Mouse (Mus musculus): Measurements from ENCODE around the gene Cd2.

Gene Cd2

DNA sequence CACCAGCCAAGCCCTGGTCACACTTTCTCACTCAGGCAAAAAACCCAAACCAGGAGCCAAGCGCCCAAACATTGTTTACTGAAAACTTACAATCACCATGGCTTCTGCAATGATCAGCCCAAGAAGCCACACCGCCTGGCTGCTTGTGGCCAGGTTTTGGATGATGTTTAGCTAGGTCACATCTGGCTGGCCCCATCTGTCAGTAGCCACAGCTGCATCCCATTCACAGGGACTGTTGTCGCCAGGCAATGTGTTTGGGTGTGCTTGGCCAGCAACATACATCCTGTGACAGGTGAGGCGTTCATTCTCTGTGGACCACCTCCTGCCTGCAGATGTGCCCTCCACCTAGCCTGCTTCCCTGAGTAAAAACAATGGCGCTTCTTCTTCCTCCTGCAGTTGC is 4.9 kb upstream of the Cd2 start:
- DNase-seq: no peak

- DNase-seq: no peak
Measured at GRCm38 (mm10) chr3:101290587-101291520, 3.1 kb upstream of the Cd2 start.

GRCm38 (mm10) chr3:101290036-101290435 is 2.3 kb upstream of the Cd2 start:
- no peak for DNase-seq

GRCm38 (mm10) chr3:101289406-101289805 is 1.7 kb upstream of the Cd2 start:
- DNase-seq: no peak

DNA sequence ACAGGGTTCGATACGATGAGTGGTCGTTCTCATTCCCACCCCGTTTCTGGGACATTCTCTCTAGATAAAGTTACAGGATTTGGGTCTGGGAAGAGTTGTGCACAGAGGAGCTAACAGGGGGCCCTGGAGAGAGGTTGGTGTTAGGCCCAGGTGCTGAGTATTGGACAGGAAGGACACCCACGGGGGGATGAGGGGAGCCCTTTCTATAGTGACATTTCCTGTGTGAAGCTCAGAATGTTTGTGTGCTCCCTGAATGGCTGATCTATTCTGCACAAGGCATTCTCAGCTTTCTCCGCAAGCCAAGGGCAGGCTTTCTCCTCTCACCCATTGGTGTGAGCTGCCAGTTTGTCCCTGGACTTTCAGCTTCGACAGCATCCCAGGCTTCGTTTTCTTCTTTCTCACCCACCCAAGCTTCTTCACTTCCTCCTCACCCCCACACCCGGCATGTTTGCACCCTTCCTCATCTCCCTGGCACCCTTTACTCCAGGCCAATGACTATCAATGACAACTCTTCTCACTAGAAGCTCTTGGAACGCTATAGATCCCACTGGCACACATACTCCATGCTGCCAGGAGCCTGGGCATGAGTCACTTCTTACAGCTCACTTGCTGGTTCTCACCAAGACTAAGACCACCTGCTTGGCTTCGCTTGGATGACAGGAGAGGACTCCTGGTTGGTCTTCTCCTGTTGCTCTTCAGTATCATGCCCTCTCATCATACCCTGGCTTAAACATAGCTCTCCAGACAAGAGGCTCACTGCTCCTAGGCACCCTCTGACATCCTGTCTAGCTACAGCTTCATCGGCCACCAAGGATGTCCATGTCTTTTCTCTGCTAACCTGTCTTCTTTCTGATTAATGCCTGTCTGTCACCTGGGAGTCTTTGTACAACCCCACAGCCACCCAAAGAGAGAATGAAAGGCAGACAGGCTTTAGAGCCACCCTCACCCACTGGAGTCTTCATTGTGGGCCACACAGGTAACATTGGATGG is 1.1 kb downstream of the Cd2 start:
- no peak for DNase-seq

DNA sequence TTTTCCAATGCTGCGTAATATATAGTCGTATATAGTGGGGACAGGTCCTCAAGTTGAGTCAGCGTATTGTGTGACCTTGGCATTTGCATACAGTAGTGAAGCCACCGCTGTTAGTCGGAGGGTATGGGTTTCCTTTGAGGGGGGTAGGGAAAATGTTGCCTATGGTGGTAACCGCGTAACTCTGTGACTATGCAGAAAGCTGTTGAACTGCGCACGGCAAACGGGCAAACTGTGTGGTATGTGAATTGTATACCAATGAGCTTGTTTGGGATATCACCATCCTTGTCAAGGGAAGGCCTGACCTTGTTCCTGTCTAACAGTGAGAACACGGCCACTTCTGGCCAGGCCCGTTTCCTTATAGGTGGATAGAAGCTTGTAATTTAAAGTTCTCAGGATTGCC is 1.9 kb downstream of the Cd2 start:
- DNase-seq: no peak

DNA sequence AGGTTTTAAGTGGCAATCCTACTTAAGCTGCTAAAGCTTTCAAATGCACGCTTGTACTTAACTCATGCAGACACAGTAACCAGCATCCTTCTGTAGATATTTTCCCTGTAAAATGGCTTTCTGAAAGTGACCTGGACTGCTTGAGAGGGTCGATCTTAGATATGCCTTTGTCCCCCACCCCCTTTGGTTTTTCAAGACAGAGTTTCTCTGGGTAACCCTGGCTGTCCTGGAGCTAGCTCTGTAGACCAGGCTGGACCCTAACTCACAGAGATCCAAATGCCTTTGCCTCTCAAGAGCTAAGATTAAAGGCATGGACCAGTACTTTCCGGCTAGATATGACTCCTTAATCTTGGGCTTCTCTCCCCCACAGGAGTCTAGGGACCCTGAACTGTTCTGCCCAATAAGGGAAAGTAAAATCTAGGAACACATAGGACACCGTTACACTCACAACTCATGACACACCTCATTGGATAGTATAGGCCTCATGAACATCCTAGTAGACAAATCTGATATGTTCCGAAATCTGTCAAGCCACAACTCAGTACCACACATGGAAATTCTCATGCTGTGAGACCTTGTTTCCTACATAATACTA is 2.6 kb downstream of the Cd2 start:
- DNase-seq: no peak

- no peak for DNase-seq
Measured at GRCm38 (mm10) chr3:101283869-101284706, 3.7 kb downstream of the Cd2 start.

DNA sequence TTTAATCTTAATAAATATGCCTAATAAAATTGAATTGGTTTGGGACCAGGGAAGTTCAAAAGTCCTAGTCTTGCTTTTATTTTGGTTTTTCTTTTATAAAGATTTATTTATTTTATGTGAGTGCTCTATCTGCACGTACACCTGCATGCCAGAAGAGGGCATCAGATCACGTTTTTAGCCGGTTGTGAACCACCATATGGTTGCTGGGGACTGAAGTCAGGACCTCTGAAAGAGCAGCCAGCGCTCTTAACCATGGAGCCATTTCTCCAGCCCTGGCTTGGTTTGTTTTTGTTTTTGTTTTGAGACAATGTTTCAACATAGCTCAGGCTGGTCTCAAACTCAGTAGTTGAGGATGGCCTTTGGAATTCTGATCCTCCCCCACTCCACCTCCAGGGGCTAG is 4.3 kb downstream of the Cd2 start:
- DNase-seq: no peak

DNA sequence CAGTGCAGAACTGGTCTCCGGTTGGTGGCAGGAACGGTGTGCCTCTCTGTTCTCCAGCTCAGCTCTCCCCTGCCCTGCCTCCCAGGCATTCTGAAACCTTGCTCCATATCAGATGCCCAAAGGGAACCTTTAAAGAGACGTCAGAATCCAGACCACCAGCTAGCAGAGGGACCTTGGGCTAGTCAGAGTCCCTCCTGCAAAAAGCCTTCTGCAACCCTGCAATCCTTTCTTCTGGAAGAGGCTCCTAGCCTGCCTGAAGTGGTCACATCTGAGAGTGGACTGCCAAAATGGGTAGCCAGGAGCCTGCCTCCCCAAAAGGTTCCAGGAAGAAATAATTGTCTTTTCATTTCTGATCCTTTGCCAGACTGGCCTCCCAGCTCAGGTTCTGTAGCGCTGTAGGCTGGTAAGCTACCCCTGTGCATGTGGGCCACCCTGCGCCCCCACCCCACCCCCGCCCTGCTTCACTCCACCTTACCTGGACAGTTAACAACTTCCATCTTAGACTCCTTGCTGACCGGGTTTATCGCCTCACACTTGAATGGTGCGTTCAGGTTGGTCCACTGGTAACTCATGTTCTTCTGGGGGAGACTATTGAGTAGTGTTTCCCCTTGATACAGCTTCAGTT is 5.1 kb downstream of the Cd2 start:
- no peak for DNase-seq

DNA sequence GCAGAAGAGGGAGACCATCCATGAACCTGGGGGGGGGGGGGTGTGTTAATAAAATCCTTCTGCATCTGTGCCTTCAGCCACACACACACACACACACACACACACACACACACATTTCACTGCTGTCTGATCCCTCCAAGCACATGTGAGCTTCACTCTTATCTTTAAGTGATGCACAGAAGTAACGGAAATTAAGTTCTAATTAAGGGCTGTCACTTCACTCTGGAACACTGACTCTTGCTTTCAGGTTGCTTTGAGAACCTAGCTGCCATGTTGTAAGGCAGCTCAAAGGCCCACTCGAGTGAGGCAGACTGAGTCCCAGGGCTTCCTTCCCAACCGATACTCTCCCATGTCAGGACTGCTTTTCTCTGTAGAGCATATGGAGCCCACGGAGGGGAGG is 5.9 kb downstream of the Cd2 start:
- no peak for DNase-seq

GRCm38 (mm10) chr3:101280348-101281311 is 7.1 kb downstream of the Cd2 start:
- no peak for DNase-seq

DNA sequence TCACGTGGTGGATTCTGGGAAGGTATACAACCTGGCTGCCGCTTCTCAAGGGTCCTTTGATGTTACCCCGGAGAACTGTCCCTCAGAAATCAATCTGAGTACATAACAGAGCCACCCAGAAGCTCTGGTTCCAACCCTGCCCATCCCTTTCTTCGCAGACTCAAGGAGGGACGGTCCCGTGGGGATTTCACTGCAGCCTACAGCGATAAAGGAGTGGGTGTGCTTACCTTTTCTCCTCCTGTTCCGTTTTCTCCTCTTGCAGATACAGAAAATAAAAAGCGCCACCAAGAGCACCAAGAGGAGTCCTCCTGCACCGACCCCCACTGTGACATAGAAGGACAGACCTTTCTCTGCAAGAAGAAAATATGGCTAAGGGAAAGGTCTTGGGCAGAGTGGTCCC is 8.2 kb downstream of the Cd2 start:
- no peak for DNase-seq

- no peak for DNase-seq
Measured at GRCm38 (mm10) chr3:101278396-101278795, 9.3 kb downstream of the Cd2 start.

DNA sequence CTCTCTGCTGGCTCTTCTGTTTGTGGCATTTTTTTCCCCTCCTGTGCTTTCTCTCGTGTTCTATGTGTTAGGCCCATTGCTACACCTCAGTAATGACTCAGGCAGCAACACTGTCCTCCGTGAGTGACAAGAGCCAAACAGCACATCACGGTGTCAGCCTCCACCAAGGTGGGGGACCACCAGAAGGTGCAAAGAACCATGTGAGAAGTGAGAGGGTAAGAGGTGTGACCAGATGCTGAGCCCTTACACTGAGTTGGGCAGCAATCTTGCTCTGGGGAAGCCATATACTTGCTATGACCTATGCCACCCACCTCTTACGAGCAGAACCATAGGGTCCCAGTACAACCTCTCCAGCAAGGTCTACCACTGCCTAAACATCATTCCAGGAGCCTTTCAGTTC is 9.9 kb downstream of the Cd2 start:
- DNase-seq: no peak

DNA sequence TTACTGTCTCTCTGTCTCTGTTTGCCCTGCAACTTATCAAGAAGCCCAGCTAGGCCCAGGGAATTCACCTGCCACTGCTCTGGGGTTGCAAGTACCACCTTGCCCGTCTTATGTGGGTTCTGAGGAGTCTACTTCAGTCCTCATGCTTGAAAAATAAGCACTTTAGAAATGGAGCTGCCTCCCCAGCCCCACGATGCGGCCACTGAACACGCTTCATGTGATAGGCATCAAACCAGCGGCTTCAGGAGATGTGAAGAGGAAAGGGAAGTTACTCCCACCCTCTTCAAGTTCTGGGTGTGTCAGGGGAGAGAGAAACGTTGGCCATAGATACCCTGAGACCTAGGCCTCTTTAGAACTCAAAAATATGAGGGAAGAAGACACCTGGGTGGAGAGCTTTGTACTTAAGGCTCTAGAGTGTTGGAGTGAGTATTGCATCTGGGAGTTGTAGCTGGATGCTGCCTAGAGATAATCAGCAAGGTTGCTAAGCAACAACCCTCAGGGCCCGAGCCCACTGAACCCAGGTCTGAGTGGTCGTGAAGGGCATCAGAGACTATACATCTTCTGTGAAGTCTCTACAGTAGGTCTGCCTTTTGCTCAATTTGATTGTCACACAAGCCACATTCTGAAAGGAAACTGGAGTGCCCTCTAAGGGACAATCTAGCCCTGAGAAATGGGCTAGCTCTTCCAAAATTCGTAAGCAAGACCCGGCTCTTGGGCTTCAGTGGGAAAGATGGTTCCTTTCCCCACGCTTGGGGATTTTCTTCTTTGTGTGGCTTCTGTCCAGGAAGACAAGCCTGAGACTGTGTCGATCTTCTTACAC is 11.0 kb downstream of the Cd2 start:
- no peak for DNase-seq

DNA sequence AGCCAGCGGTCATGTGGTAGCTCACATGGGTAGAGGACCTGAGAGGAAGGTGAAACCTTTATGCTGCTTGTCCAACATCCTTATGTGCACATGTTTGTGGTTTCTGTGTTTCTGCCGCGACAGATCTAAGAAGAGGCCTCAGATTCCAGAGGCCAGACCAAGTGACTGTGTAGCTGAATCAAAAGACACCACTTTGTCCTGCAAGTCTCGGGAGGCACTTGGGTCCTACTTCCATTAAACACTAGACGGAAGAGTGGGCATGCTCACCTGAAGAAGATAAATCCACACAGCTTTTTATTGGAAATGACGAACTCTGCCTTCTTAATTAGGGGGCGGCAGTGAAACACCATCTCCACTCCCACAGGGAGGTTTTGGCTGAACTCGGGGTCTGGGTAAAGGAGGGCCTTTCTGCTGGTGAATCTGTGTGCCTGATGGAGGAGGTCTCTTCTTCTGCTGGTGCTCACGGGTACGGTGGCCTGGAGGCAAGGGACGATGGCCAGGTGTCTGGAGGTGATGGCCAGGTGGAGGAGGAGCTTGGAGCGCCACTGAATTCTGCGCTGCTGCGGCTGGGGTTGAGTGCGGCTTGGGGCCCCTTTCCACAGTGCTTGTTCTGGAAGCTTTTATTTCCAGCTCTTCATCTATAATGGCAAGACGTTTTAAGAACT is 12.0 kb downstream of the Cd2 start:
- no peak for DNase-seq

DNA sequence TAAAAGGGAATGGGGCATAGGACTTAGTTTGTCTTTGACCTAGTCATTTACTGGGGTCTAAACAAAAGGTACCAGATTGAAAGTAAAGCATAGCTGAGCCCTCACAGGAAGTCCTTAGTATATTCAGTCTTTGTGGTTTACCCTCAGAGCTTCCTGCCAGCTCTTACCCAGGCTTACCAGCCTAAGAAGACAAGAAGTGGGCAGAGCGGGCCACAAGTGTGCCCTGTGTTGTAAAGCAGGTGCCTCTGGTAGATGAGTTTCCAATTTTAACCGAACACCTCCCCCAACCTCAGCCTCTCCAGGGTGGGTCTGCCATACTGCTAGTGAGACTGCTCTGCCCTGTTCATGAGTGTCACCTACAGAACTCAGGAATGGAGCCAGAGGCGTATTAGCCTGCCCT is 12.9 kb downstream of the Cd2 start:
- no peak for DNase-seq

Measured in cerebellum, adult 9-10 months (tissue).